Mouse (Mus musculus) hindbrain, embryonic 14.5 days (tissue): Measurements from ENCODE around the gene Capn2. TPM values are rescaled to one million over a fixed set of nuclear protein-coding genes. Genes with fewer than 3 reads are reported as not detected.

Source experiments
- ATAC-seq: fragments of 200-750 bp; cut with Nextera tagmentation; 2 replicates; pipeline ENCODE4 v1.8.0; 2017; ENCODE audit warnings: moderate number of reproducible peaks, mild to moderate bottlenecking, moderate TSS enrichment, moderate library complexity; ENCODE audit not compliant: low FRiP score
- DNase-seq: peaks from one replicate; pipeline ENCODE4 v3.0.0-alpha.2; 2015; ENCODE audit warnings: low spot score
- H3K27ac ChIP-seq: fragments of 300-500 bp; sonication (generic); 2 replicates; pipeline ENCODE4 v1.5.1; 2014; ENCODE audit warnings: mild to moderate bottlenecking, moderate library complexity
- H3K27me3 ChIP-seq: fragments of 300-500 bp; sonication (generic); 2 replicates; pipeline ENCODE4 v1.6.1; 2014; ENCODE audit warnings: mild to moderate bottlenecking, low read length, mixed read lengths; ENCODE audit not compliant: control insufficient read depth, insufficient read depth
- H3K36me3 ChIP-seq: fragments of 300-500 bp; sonication (generic); replicated peaks from 2 replicates; pipeline ENCODE4 v1.6.1; 2014; ENCODE audit not compliant: control insufficient read depth, insufficient read depth
- H3K4me1 ChIP-seq: fragments of 300-500 bp; sonication (generic); replicated peaks from 2 replicates; pipeline ENCODE4 v1.6.1; 2014; ENCODE audit warnings: antibody characterized with exemption, low read length, mixed read lengths; ENCODE audit not compliant: control insufficient read depth, insufficient read depth
- H3K4me2 ChIP-seq: fragments of 300-500 bp; sonication (generic); replicated peaks from 2 replicates; pipeline ENCODE4 v1.6.1; 2014; ENCODE audit warnings: mild to moderate bottlenecking, moderate library complexity
- H3K4me3 ChIP-seq: fragments of 300-500 bp; sonication (generic); replicated peaks from 2 replicates; pipeline ENCODE4 v1.5.1; 2014; ENCODE audit warnings: mild to moderate bottlenecking, low read length
- H3K9ac ChIP-seq: fragments of 300-500 bp; sonication (generic); 2 replicates; pipeline ENCODE4 v1.6.1; 2014
- H3K9me3 ChIP-seq: fragments of 300-500 bp; sonication (generic); 2 replicates; pipeline ENCODE4 v1.6.1; 2016; ENCODE audit warnings: low read length; ENCODE audit not compliant: control insufficient read depth
- WGBS: fragments of 180-500 bp; shearing (Covaris S2); extraction: QIAGEN DNeasy Blood & Tissue Kit; methylation state at CpG from one replicate; pipeline ENCODE4 v1.1.7; 2014; 5-methylcytosine and 5-hydroxymethylcytosine counted together
- polyA plus RNA-seq: library from polyadenylated mRNA; unstranded; fragments of >200 nt; fragmentation: Nextera tagmentation; extraction: Ambion mirVana; gene quantifications from 2 replicates; pipeline ENCODE4 v1.2.1, GENCODE M21; 2014

Gene Capn2
- polyA plus RNA-seq, 1 experiment from 2014 or later = 81.0 TPM

DNA sequence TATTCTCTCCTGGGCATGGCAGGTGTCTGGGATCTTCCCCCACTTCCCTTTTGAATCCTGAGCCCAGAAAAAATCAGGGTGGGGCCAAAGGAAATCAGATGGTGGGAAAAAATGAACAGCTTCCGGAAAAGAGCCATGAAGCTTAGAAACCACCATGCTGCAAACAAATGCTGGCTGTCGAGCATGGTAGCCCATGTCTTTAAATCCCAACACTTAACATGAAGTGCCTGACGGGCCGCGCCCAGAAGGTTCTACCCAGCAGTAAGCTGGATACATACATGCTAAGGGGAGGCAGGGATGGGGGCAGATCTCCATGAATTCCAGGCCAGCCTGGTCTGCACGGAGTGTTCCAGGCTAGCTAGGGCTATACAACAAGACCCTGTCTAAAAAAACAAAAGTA is 1.4 kb upstream of the Capn2 start:
- DNase-seq (no peak), ATAC-seq (no peak)
- 93% methylated on average over 6 of the region's 6 CpGs for WGBS
- no peaks in the 10 kb centered on the region for H3K27me3 ChIP-seq
- no peaks in the 10 kb centered on the region for H3K9me3 ChIP-seq
- H3K27ac ChIP-seq = no peak overlapping the region
- no peak overlapping the region for H3K9ac ChIP-seq
- no peaks in the 10 kb centered on the region for H3K36me3 ChIP-seq
- H3K4me1 ChIP-seq = peaks cover 17% of the 10 kb centered on the region
- H3K4me2 ChIP-seq = no peak overlapping the region
- no peak overlapping the region for H3K4me3 ChIP-seq

DNA sequence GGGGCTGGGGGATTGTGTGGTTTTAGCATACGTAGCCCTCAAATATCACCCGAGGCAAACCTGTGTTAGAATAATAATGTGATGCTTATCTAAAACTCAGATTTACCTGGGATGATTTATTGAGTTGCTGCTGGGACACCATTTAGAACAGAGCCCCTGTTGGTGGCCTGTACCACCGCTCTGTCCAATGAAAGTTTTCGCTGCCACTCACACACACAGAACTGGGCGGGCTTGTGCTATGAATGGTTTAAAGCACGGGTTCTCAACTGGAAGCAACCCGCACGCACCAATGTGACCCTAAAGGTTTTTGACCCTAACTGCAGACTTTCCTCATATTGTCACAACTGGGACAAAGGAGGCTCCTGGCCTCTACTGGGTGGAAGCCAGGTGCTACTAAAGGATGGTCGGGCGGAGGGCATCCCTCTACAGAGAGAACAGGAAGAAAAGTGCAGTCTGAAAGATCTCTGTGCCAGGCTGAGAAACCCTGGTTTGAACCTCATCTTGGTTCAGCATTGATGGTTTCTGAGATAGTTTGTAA is 804 bp upstream of the Capn2 start:
- Histone ChIP-seq H3K4me2 (peak overlapping the region; percentile 86; the same call in 1 of the 2 replicates), H3K27me3 (no peaks in the 10 kb centered on the region), H3K27ac (no peak overlapping the region), H3K9ac (no peak overlapping the region), H3K9me3 (no peaks in the 10 kb centered on the region), H3K4me3 (no peak overlapping the region), H3K36me3 (no peaks in the 10 kb centered on the region), H3K4me1 (peaks cover 17% of the 10 kb centered on the region)
- ATAC-seq (no peak), DNase-seq (no peak)
- 49% methylated on average over 10 of the region's 10 CpGs for WGBS

GRCm38 (mm10) chr1:182517677-182518011 is 236 bp upstream of the Capn2 start:
- Histone ChIP-seq H3K9me3 (no peaks in the 10 kb centered on the region), H3K27ac (peak overlapping the region; percentile 84; the same call in 1 of the 2 replicates), H3K27me3 (no peaks in the 10 kb centered on the region), H3K36me3 (0 out of 2 replicates have a peak, but pooled peaks cover 5% of the 10 kb centered on the region), H3K4me3 (peak overlapping the region; percentile 79), H3K9ac (peak overlapping the region; percentile 89), H3K4me1 (peaks cover 17% of the 10 kb centered on the region), H3K4me2 (peak overlapping the region; percentile 86)
- WGBS = under 1% methylated on average over 10 of the region's 10 CpGs
- DNase-seq (no peak), ATAC-seq (no peak)

DNA sequence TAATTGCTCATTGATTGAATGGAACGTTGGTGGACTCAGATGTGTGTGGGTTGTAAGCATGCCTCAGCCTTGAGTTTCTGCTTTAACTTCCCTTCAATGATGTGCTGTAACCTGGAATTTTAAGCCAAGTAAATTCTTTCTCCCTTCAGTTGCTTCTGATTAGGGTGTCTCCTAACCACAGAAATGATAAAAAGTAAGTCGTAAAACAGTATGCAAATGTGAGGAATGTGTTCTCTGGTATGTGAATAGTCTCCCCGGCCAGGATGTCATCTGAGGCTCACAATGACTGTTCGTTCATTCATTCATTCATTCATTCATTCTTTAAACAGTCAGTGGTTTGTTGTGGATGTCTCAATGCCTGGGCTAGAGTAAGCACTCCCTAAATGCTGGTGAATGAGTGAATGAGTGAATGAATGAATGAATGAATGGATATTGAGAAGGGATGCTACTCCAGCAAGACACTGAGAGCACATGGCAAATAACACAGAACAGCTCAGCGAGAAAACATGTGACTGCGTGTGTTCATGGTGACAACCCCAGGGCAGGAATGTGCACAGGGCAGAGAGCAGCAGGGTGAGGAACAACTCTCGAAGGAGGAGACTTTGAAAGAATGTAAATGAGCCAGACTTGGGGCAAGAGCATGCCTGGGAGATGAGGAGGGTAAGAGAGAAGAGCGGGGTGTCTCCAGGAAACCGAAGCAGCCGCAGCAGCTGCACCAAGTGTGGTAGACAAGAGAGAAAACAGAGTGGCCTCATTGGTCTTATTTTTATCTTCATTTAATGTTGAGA is 2.4 kb downstream of the Capn2 start:
- no peaks in the 10 kb centered on the region for H3K9me3 ChIP-seq
- no peak overlapping the region for H3K9ac ChIP-seq
- peaks cover 30% of the 10 kb centered on the region for H3K36me3 ChIP-seq
- H3K4me1 ChIP-seq = peaks cover 17% of the 10 kb centered on the region
- 84% methylated on average over 10 of the region's 10 CpGs for WGBS
- DNase-seq (no peak), ATAC-seq (no peak)
- H3K27ac ChIP-seq = no peak overlapping the region
- H3K27me3 ChIP-seq = no peaks in the 10 kb centered on the region
- H3K4me2 ChIP-seq = no peak overlapping the region
- no peak overlapping the region for H3K4me3 ChIP-seq

GRCm38 (mm10) chr1:182513714-182514113 is 3.7 kb downstream of the Capn2 start:
- WGBS = 90% methylated on average over 5 of the region's 5 CpGs
- no peak for ATAC-seq

DNA sequence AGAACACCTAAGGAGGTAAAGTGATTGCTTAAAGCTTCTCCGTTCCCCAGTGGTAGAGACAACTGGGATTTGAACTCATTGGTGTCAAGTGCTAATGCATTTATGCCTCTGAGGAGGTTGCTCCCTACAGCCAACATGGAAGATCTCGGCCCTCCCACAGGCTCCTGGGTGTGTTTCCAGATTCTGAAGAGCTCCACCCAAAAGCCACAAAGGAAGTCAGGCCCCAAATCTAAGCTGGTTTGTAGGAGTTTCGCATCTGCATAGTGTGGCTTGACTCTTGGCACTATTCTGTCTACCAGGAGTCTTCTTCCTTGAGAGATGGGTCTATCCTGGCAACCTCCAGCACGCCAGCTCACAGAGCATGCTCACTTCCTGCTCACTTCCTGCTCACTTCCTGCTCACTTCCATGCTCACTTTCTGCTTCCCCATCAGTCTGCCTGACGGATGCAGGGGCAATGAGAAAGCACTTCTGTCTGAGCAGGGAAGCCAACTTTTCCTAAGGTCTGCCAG is 4.5 kb downstream of the Capn2 start:
- WGBS = 90% methylated on average over 5 of the region's 5 CpGs
- Histone ChIP-seq H3K4me3 (no peak overlapping the region), H3K27ac (no peak overlapping the region), H3K36me3 (peaks cover 45% of the 10 kb centered on the region), H3K4me1 (peaks cover 17% of the 10 kb centered on the region), H3K4me2 (no peak overlapping the region), H3K27me3 (no peaks in the 10 kb centered on the region), H3K9ac (no peak overlapping the region), H3K9me3 (no peaks in the 10 kb centered on the region)
- ATAC-seq = no peak
- DNase-seq = no peak

More at GRCm38 (mm10) chr1:182513714-182514113, 3.7 kb downstream of the Capn2 start:
- no peak overlapping the region for H3K4me3 ChIP-seq
- no peak overlapping the region for H3K9ac ChIP-seq
- H3K27me3 ChIP-seq = no peaks in the 10 kb centered on the region
- no peak for DNase-seq
- H3K4me1 ChIP-seq = peaks cover 17% of the 10 kb centered on the region
- H3K27ac ChIP-seq = no peak overlapping the region
- H3K36me3 ChIP-seq = peaks cover 43% of the 10 kb centered on the region
- H3K9me3 ChIP-seq = no peaks in the 10 kb centered on the region
- H3K4me2 ChIP-seq = no peak overlapping the region

DNA sequence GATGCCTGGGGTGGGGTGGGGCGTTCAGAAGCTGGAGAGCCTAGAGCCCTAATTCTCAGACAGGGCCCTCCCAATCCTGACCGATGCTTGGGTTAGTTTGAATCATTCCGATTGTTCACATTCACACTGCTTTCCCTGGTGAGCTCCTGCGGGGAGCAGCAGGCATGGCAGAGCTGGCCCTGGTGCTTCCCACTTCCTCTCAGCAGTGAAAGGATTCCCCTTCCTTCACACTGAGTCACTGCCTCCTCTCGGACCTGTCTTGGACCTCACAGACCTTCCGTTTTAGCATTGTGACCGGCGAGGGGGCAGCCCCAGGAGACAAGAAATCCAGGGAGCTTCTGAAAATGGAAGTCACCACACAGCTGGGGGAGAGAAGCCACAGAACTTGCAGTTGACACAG is 5.6 kb downstream of the Capn2 start:
- Histone ChIP-seq H3K9ac (no peak overlapping the region), H3K4me3 (no peak overlapping the region), H3K4me2 (no peak overlapping the region), H3K4me1 (peaks cover 17% of the 10 kb centered on the region), H3K9me3 (no peaks in the 10 kb centered on the region), H3K27ac (no peak overlapping the region), H3K36me3 (peaks cover 45% of the 10 kb centered on the region), H3K27me3 (no peaks in the 10 kb centered on the region)
- no peak for DNase-seq
- ATAC-seq = no peak
- WGBS = 70% methylated on average over 8 of the region's 8 CpGs

DNA sequence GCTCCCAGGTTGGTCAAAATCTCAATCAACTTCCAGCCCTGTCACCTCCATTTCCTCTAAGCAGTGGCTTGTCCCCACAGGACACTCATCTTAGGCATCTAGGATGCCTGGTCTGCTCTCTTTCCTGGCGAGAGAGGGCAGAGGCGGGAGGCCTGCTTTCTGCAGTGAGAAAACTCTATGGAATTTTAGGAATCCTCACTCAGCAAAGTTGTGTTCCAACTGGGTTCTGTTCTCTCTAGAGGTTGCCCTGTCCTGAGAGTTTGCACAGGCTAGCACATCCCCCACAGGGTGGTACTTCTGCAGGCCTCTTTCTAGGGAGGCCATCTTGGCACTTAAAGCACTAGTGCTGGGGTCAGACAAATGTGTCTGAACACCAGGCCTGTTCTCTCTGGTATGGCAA is 6.3 kb downstream of the Capn2 start:
- Histone ChIP-seq H3K4me2 (no peak overlapping the region), H3K36me3 (peaks cover 51% of the 10 kb centered on the region), H3K27me3 (no peaks in the 10 kb centered on the region), H3K4me3 (no peak overlapping the region), H3K9me3 (no peaks in the 10 kb centered on the region), H3K27ac (no peak overlapping the region), H3K4me1 (peaks cover 12% of the 10 kb centered on the region), H3K9ac (no peak overlapping the region)
- 86% methylated on average over 2 of the region's 2 CpGs for WGBS
- DNase-seq (no peak), ATAC-seq (no peak)

GRCm38 (mm10) chr1:182509110-182509797 is 8.2 kb downstream of the Capn2 start:
- H3K4me1 ChIP-seq = peaks cover 5% of the 10 kb centered on the region; the same call in 1 of the 2 replicates
- no peak overlapping the region for H3K4me3 ChIP-seq
- WGBS = 82% methylated on average over 10 of the region's 10 CpGs
- DNase-seq (no peak), ATAC-seq (no peak)
- no peaks in the 10 kb centered on the region for H3K27me3 ChIP-seq
- no peaks in the 10 kb centered on the region for H3K9me3 ChIP-seq
- no peak overlapping the region for H3K27ac ChIP-seq
- H3K4me2 ChIP-seq = no peak overlapping the region
- H3K9ac ChIP-seq = no peak overlapping the region
- peaks cover 53% of the 10 kb centered on the region for H3K36me3 ChIP-seq
